Mouse (Mus musculus) heart, embryonic 15.5 days (tissue): ENCODE measurements at regions not wholly inside any gene's neighbourhood (a gene's known extent, or its start where the extent isn't known, plus 50 kb on each side); places are given as distances from the start of the nearest gene placed in this dataset.

Source experiments
- ATAC-seq: fragments of 200-750 bp; cut with Nextera tagmentation; replicated peaks from 2 replicates; pipeline ENCODE4 v1.8.0; 2017; ENCODE audit warnings: low read depth, moderate TSS enrichment; ENCODE audit not compliant: insufficient number of reproducible peaks, insufficient read depth, low FRiP score
- H3K27ac ChIP-seq: fragments of 300-500 bp; sonication (generic); 2 replicates; pipeline ENCODE4 v1.5.1; 2015; ENCODE audit warnings: mild to moderate bottlenecking, inconsistent platforms
- H3K27me3 ChIP-seq: fragments of 300-500 bp; sonication (generic); 2 replicates; pipeline ENCODE4 v1.6.1; 2015; ENCODE audit warnings: inconsistent platforms
- H3K36me3 ChIP-seq: fragments of 300-500 bp; sonication (generic); 2 replicates; pipeline ENCODE4 v1.6.1; 2015; ENCODE audit warnings: mild to moderate bottlenecking, inconsistent platforms
- H3K4me1 ChIP-seq: fragments of 300-500 bp; sonication (generic); replicated peaks from 2 replicates; pipeline ENCODE4 v1.6.1; 2015; ENCODE audit warnings: inconsistent platforms
- H3K4me2 ChIP-seq: fragments of 300-500 bp; sonication (generic); 2 replicates; pipeline ENCODE4 v1.6.1; 2015; ENCODE audit warnings: inconsistent platforms, mild to moderate bottlenecking, moderate library complexity
- H3K4me3 ChIP-seq: fragments of 300-500 bp; sonication (generic); 2 replicates; pipeline ENCODE4 v1.5.1; 2015; ENCODE audit warnings: mild to moderate bottlenecking, inconsistent platforms
- H3K9ac ChIP-seq: fragments of 300-500 bp; sonication (generic); 2 replicates; pipeline ENCODE4 v1.6.1; 2015; ENCODE audit warnings: mild to moderate bottlenecking, inconsistent platforms
- H3K9me3 ChIP-seq: fragments of 300-500 bp; sonication (generic); replicated peaks from 2 replicates; pipeline ENCODE4 v1.6.1; 2016; ENCODE audit warnings: inconsistent platforms
- WGBS: fragments of 180-500 bp; shearing (Covaris S2); methylation state at CpG from one replicate; pipeline ENCODE4 v1.1.7; 2015; ENCODE audit warnings: mixed read lengths; 5-methylcytosine and 5-hydroxymethylcytosine counted together

GRCm38 (mm10) chr19:16075512-16076086 is 57.0 kb upstream of the Gnaq start:
- Histone ChIP-seq H3K27me3 (no peaks in the 10 kb centered on the region), H3K4me2 (no peak overlapping the region), H3K9ac (no peak overlapping the region), H3K4me3 (no peak overlapping the region), H3K36me3 (no peaks in the 10 kb centered on the region), H3K4me1 (no peaks in the 10 kb centered on the region), H3K9me3 (no peaks in the 10 kb centered on the region), H3K27ac (no peak overlapping the region)
- ATAC-seq = no peak
- 50% methylated on average over 2 of the region's 2 CpGs for WGBS

GRCm38 (mm10) chr19:16075026-16075425 is 57.6 kb upstream of the Gnaq start:
- WGBS = 64% methylated on average over 1 of the region's 1 CpGs
- no peak overlapping the region for H3K4me2 ChIP-seq
- no peak overlapping the region for H3K4me3 ChIP-seq
- no peaks in the 10 kb centered on the region for H3K27me3 ChIP-seq
- no peak overlapping the region for H3K9ac ChIP-seq
- H3K27ac ChIP-seq = no peak overlapping the region
- ATAC-seq = no peak
- no peaks in the 10 kb centered on the region for H3K9me3 ChIP-seq
- H3K4me1 ChIP-seq = no peaks in the 10 kb centered on the region
- no peaks in the 10 kb centered on the region for H3K36me3 ChIP-seq

GRCm38 (mm10) chr19:16067314-16067713 is 65.3 kb upstream of the Gnaq start:
- Histone ChIP-seq H3K27ac (no peak overlapping the region), H3K4me3 (no peak overlapping the region), H3K4me1 (peaks cover 10% of the 10 kb centered on the region), H3K9ac (no peak overlapping the region), H3K27me3 (0 out of 2 replicates have a peak, but pooled peaks cover 2% of the 10 kb centered on the region), H3K9me3 (no peaks in the 10 kb centered on the region), H3K4me2 (no peak overlapping the region), H3K36me3 (no peaks in the 10 kb centered on the region)
- no peak for ATAC-seq
- 70% methylated on average over 6 of the region's 6 CpGs for WGBS

- H3K4me3 ChIP-seq = no peak overlapping the region
- 0 out of 2 replicates have a peak, but pooled peaks cover 2% of the 10 kb centered on the region for H3K27me3 ChIP-seq
- peaks cover 10% of the 10 kb centered on the region for H3K4me1 ChIP-seq
- H3K4me2 ChIP-seq = no peak overlapping the region
- no peak overlapping the region for H3K9ac ChIP-seq
- WGBS = 93% methylated on average over 3 of the region's 3 CpGs
- H3K36me3 ChIP-seq = no peaks in the 10 kb centered on the region
- H3K9me3 ChIP-seq = no peaks in the 10 kb centered on the region
- H3K27ac ChIP-seq = no peak overlapping the region
- no peak for ATAC-seq
Measured at GRCm38 (mm10) chr19:16064911-16065310, 67.7 kb upstream of the Gnaq start.

- Histone ChIP-seq H3K4me3 (peak overlapping the region; percentile 36), H3K27ac (no peak overlapping the region), H3K9me3 (no peaks in the 10 kb centered on the region), H3K36me3 (no peaks in the 10 kb centered on the region), H3K27me3 (0 out of 2 replicates have a peak, but pooled peaks cover 2% of the 10 kb centered on the region), H3K9ac (peak overlapping the region; percentile 34; the same call in 1 of the 2 replicates), H3K4me2 (peak overlapping the region; percentile 63), H3K4me1 (peaks cover 10% of the 10 kb centered on the region)
- ATAC-seq = 0 out of 2 replicates have a peak, but pooled peaks have one; percentile 14
- 10% methylated on average over 12 of the region's 12 CpGs for WGBS
Measured at GRCm38 (mm10) chr19:16063916-16064580, 68.6 kb upstream of the Gnaq start.

- Histone ChIP-seq H3K4me2 (peak overlapping the region; percentile 63), H3K27me3 (0 out of 2 replicates have a peak, but pooled peaks cover 2% of the 10 kb centered on the region), H3K9ac (no peak overlapping the region), H3K27ac (no peak overlapping the region), H3K9me3 (no peaks in the 10 kb centered on the region), H3K4me3 (peak overlapping the region; percentile 36), H3K36me3 (no peaks in the 10 kb centered on the region), H3K4me1 (peaks cover 10% of the 10 kb centered on the region)
- ATAC-seq = no peak
- 28% methylated on average over 8 of the region's 8 CpGs for WGBS
Measured at GRCm38 (mm10) chr19:16063533-16063915, 69.1 kb upstream of the Gnaq start.

GRCm38 (mm10) chr19:16061821-16062220 is 70.8 kb upstream of the Gnaq start:
- Histone ChIP-seq H3K27ac (no peak overlapping the region), H3K4me3 (no peak overlapping the region), H3K9ac (no peak overlapping the region), H3K27me3 (0 out of 2 replicates have a peak, but pooled peaks cover 2% of the 10 kb centered on the region), H3K4me2 (no peak overlapping the region), H3K9me3 (no peaks in the 10 kb centered on the region), H3K36me3 (no peaks in the 10 kb centered on the region), H3K4me1 (peaks cover 10% of the 10 kb centered on the region)
- ATAC-seq = no peak
- WGBS = 81% methylated on average over 11 of the region's 11 CpGs

GRCm38 (mm10) chr19:16059026-16059425 is 73.6 kb upstream of the Gnaq start:
- no peak overlapping the region for H3K4me2 ChIP-seq
- no peak overlapping the region for H3K9ac ChIP-seq
- H3K36me3 ChIP-seq = no peaks in the 10 kb centered on the region
- no peak overlapping the region for H3K27ac ChIP-seq
- H3K9me3 ChIP-seq = no peaks in the 10 kb centered on the region
- 92% methylated on average over 4 of the region's 4 CpGs for WGBS
- H3K27me3 ChIP-seq = 0 out of 2 replicates have a peak, but pooled peaks cover 2% of the 10 kb centered on the region
- H3K4me3 ChIP-seq = no peak overlapping the region
- H3K4me1 ChIP-seq = peaks cover 6% of the 10 kb centered on the region
- ATAC-seq = no peak

GRCm38 (mm10) chr19:16050220-16051055 is 65.6 kb upstream of the Cep78 start:
- H3K27me3 ChIP-seq = no peaks in the 10 kb centered on the region
- 15% methylated on average over 18 of the region's 18 CpGs for WGBS
- H3K36me3 ChIP-seq = no peaks in the 10 kb centered on the region
- peaks cover 8% of the 10 kb centered on the region for H3K4me1 ChIP-seq
- H3K9me3 ChIP-seq = no peaks in the 10 kb centered on the region
- no peak overlapping the region for H3K27ac ChIP-seq
- H3K4me3 ChIP-seq = peak overlapping the region; percentile 45
- H3K4me2 ChIP-seq = peak overlapping the region; percentile 73
- no peak for ATAC-seq
- H3K9ac ChIP-seq = no peak overlapping the region; the same call in 1 of the 2 replicates

GRCm38 (mm10) chr19:16049646-16050045 is 64.9 kb upstream of the Cep78 start:
- Histone ChIP-seq H3K9me3 (no peaks in the 10 kb centered on the region), H3K4me2 (peak overlapping the region; percentile 73), H3K27ac (no peak overlapping the region), H3K36me3 (no peaks in the 10 kb centered on the region), H3K27me3 (no peaks in the 10 kb centered on the region), H3K4me3 (peak overlapping the region; percentile 45), H3K9ac (no peak overlapping the region; the same call in 1 of the 2 replicates), H3K4me1 (peaks cover 8% of the 10 kb centered on the region)
- ATAC-seq = no peak
- WGBS = 44% methylated on average over 3 of the region's 3 CpGs

GRCm38 (mm10) chr19:16046977-16047376 is 62.2 kb upstream of the Cep78 start:
- Histone ChIP-seq H3K9ac (no peak overlapping the region), H3K27ac (no peak overlapping the region), H3K27me3 (no peaks in the 10 kb centered on the region), H3K9me3 (no peaks in the 10 kb centered on the region), H3K36me3 (no peaks in the 10 kb centered on the region), H3K4me1 (peaks cover 8% of the 10 kb centered on the region), H3K4me2 (no peak overlapping the region), H3K4me3 (no peak overlapping the region)
- WGBS = 63% methylated on average over 7 of the region's 7 CpGs
- no peak for ATAC-seq
